In genomic region chr7:12992222-12992621, GRCm38 (mm10) we compare ENCODE assay signal across 12 mouse cellular contexts. TPM values are rescaled to one million over a fixed set of nuclear protein-coding genes. Genes with fewer than 3 reads are reported as not detected.
DNase-seq lines count a peak whose midpoint lies in the region; ATAC-seq and TF ChIP-seq lines count a peak whose summit lies in the region.
"Had no signal": no experiment of that assay in that cellular context is flagged by ENCODE, and none has a peak within 500 bp of the region (broad histone marks: within the 10 kb centered on the region; RNA-seq: fewer than 3 reads in every experiment).

No protein-coding gene starts in this region.

- no peaks in the 10 kb centered on the region for H3K4me1 ChIP-seq in hindbrain, postnatal 0 days (ENCODE audit: insufficient read depth, low read length)
- no peaks in the 10 kb centered on the region for H3K4me1 ChIP-seq in hindbrain, embryonic 12.5 days
- no peaks in the 10 kb centered on the region for H3K4me1 ChIP-seq in neural tube, embryonic 15.5 days
- H3K4me1 ChIP-seq in midbrain, embryonic 14.5 days (ENCODE audit: control insufficient read depth, insufficient read depth, low read length): no peaks in the 10 kb centered on the region
- H3K4me1 ChIP-seq: hindbrain, embryonic 15.5 days had no signal

- H3K27ac ChIP-seq in hindbrain, postnatal 0 days: no peak overlapping the region
- no peak overlapping the region for H3K27ac ChIP-seq in hindbrain, embryonic 12.5 days
- H3K27ac ChIP-seq in neural tube, embryonic 15.5 days (replicated peaks): no peak overlapping the region
- H3K27ac ChIP-seq in midbrain, embryonic 14.5 days (replicated peaks; ENCODE audit: low read depth, low read length): no peak overlapping the region
- H3K27ac ChIP-seq: hindbrain, embryonic 15.5 days had no signal

- no peak for DNase-seq in hindbrain, postnatal 0 days (ENCODE audit: low spot score)
- peak; percentile 44 to 66 for DNase-seq in CD8-positive naive resting alpha-beta T cell, adult 2 months (ENCODE audit: low read depth in 2 of 2, low spot score in 2 of 2)
- DNase-seq in c-Kit-positive CD71-positive TER-119-negative erythroid progenitor cells, embryonic 14.5 days (ENCODE audit: low read depth): peak; percentile 65
- peak; percentile 45 to 57 for DNase-seq in natural killer cell, adult 2 months (ENCODE audit: low spot score in 2 of 2)
- DNase-seq in gastrocnemius, adult 8-10 months (ENCODE audit: low spot score in 2 of 2): no peak
- DNase-seq in midbrain, embryonic 14.5 days: no peak
- DNase-seq: adrenal gland, postnatal 25 days had no signal

- WGBS in hindbrain, postnatal 0 days: 6% methylated on average over 3 of the region's 3 CpGs
- WGBS in hindbrain, embryonic 12.5 days: 6% methylated on average over 3 of the region's 3 CpGs
- WGBS in neural tube, embryonic 15.5 days: 9% methylated on average over 3 of the region's 3 CpGs
- 12% methylated on average over 3 of the region's 3 CpGs for WGBS in midbrain, embryonic 14.5 days

- no peaks in the 10 kb centered on the region for H3K36me3 ChIP-seq in hindbrain, postnatal 0 days (ENCODE audit: insufficient read depth, low read length)
- H3K36me3 ChIP-seq in hindbrain, embryonic 12.5 days: no peaks in the 10 kb centered on the region
- H3K36me3 ChIP-seq in neural tube, embryonic 15.5 days: no peaks in the 10 kb centered on the region
- H3K36me3 ChIP-seq in midbrain, embryonic 14.5 days (ENCODE audit: control insufficient read depth, insufficient read depth, low read length): no peaks in the 10 kb centered on the region
- H3K36me3 ChIP-seq: hindbrain, embryonic 15.5 days had no signal

- H3K27me3 ChIP-seq in hindbrain, postnatal 0 days (ENCODE audit: insufficient read depth, low read length): no peaks in the 10 kb centered on the region
- H3K27me3 ChIP-seq in hindbrain, embryonic 12.5 days: no peaks in the 10 kb centered on the region
- no peaks in the 10 kb centered on the region for H3K27me3 ChIP-seq in neural tube, embryonic 15.5 days (replicated peaks)
- no peaks in the 10 kb centered on the region for H3K27me3 ChIP-seq in midbrain, embryonic 14.5 days (ENCODE audit: control insufficient read depth, insufficient read depth, low read length)
- H3K27me3 ChIP-seq: hindbrain, embryonic 15.5 days had no signal

- no peak overlapping the region for H3K9ac ChIP-seq in hindbrain, postnatal 0 days (replicated peaks; ENCODE audit: low read length)
- H3K9ac ChIP-seq in hindbrain, embryonic 12.5 days: no peak overlapping the region
- no peak overlapping the region for H3K9ac ChIP-seq in neural tube, embryonic 15.5 days (replicated peaks)
- H3K9ac ChIP-seq in midbrain, embryonic 14.5 days (replicated peaks; ENCODE audit: low read length): no peak overlapping the region
- H3K9ac ChIP-seq: hindbrain, embryonic 15.5 days had no signal

- ATAC-seq in hindbrain, postnatal 0 days: no peak
- ATAC-seq in hindbrain, embryonic 12.5 days (ENCODE audit: low FRiP score): no peak
- no peak for ATAC-seq in neural tube, embryonic 15.5 days (ENCODE audit: low FRiP score)
- no peak for ATAC-seq in midbrain, embryonic 14.5 days (ENCODE audit: low FRiP score, low TSS enrichment)

- TF ChIP-seq CTCF in hindbrain, postnatal 0 days (IDR thresholded peaks at IDR 0.05; ENCODE audit: low read depth): peak; percentile 46

- H3K4me2 ChIP-seq in hindbrain, postnatal 0 days (ENCODE audit: low read depth, low read length): no peak overlapping the region
- no peak overlapping the region for H3K4me2 ChIP-seq in hindbrain, embryonic 12.5 days (replicated peaks)
- H3K4me2 ChIP-seq in neural tube, embryonic 15.5 days: no peak overlapping the region
- H3K4me2 ChIP-seq in midbrain, embryonic 14.5 days (ENCODE audit: low read length): no peak overlapping the region
- H3K4me2 ChIP-seq: hindbrain, embryonic 15.5 days had no signal

- H3K9me3 ChIP-seq in hindbrain, postnatal 0 days (ENCODE audit: low read length): no peaks in the 10 kb centered on the region
- no peaks in the 10 kb centered on the region for H3K9me3 ChIP-seq in hindbrain, embryonic 12.5 days (replicated peaks)
- H3K9me3 ChIP-seq in neural tube, embryonic 15.5 days (replicated peaks): no peaks in the 10 kb centered on the region
- no peaks in the 10 kb centered on the region for H3K9me3 ChIP-seq in midbrain, embryonic 14.5 days (ENCODE audit: control insufficient read depth, low read length)
- H3K9me3 ChIP-seq: hindbrain, embryonic 15.5 days had no signal

- no peak overlapping the region for H3K4me3 ChIP-seq in hindbrain, postnatal 0 days (ENCODE audit: low read length)
- no peak overlapping the region for H3K4me3 ChIP-seq in hindbrain, embryonic 12.5 days
- H3K4me3 ChIP-seq in neural tube, embryonic 15.5 days (replicated peaks): no peak overlapping the region
- H3K4me3 ChIP-seq in midbrain, embryonic 14.5 days (replicated peaks; ENCODE audit: low read depth, low read length): no peak overlapping the region
- H3K4me3 ChIP-seq: hindbrain, embryonic 15.5 days had no signal

RNA-seq across cellular contexts. Expression of gene Slc27a5, which starts 5.8 kb away (rescaled TPM):
- total RNA-seq in hindbrain, postnatal 0 days (2014; rRNA removed): 1.1 and 1.7 TPM in 2 replicates
- polyA plus RNA-seq in hindbrain, postnatal 0 days (2015; fragmentation: Nextera tagmentation; extraction: Ambion mirVana): 0.29 and 0.30 TPM in 2 replicates
- polyA plus RNA-seq in hindbrain, embryonic 12.5 days (2016; fragmentation: Nextera tagmentation; extraction: Ambion mirVana): 0.26 TPM in 2 replicates
- polyA plus RNA-seq in neural tube, embryonic 15.5 days (2015; fragmentation: Nextera tagmentation; extraction: Ambion mirVana): 0.49 and 0.68 TPM in 2 replicates
- under 1 TPM in 1 of 4 experiments, not detected in 3; 0.16 TPM for total RNA-seq in gastrocnemius, adult 8-10 months (2022)
- 0.24 and 0.31 TPM in 2 replicates for polyA plus RNA-seq in midbrain, embryonic 14.5 days (2014; fragmentation: Nextera tagmentation; extraction: Ambion mirVana)
- total RNA-seq: adrenal gland, postnatal 25 days; left cerebral cortex, postnatal 14 days had no signal
- polyA plus RNA-seq: stomach, embryonic 14.5 days had no signal

RNA-seq across cellular contexts. Expression of gene Trim28, which starts 6.7 kb away (rescaled TPM):
- 483 and 563 TPM in 2 replicates for total RNA-seq in hindbrain, postnatal 0 days (2014; rRNA removed)
- polyA plus RNA-seq in hindbrain, postnatal 0 days (2015; fragmentation: Nextera tagmentation; extraction: Ambion mirVana): 176 and 184 TPM in 2 replicates
- polyA plus RNA-seq in hindbrain, embryonic 12.5 days (2016; fragmentation: Nextera tagmentation; extraction: Ambion mirVana): 356 and 380 TPM in 2 replicates
- 202 and 224 TPM in 2 replicates for polyA plus RNA-seq in neural tube, embryonic 15.5 days (2015; fragmentation: Nextera tagmentation; extraction: Ambion mirVana)
- 10 to 100 TPM; 58.7 to 75.7 (median 62.7) TPM for total RNA-seq in gastrocnemius, adult 8-10 months (2022)
- polyA plus RNA-seq in midbrain, embryonic 14.5 days (2014; fragmentation: Nextera tagmentation; extraction: Ambion mirVana): 293 and 309 TPM in 2 replicates

RNA-seq across cellular contexts. Expression of gene Zfp446, which starts 14.6 kb away (rescaled TPM):
- 8.9 and 10.9 TPM in 2 replicates for total RNA-seq in hindbrain, postnatal 0 days (2014; rRNA removed)
- polyA plus RNA-seq in hindbrain, postnatal 0 days (2015; fragmentation: Nextera tagmentation; extraction: Ambion mirVana): 7.6 and 7.9 TPM in 2 replicates
- polyA plus RNA-seq in hindbrain, embryonic 12.5 days (2016; fragmentation: Nextera tagmentation; extraction: Ambion mirVana): 14.8 and 16.2 TPM in 2 replicates
- 9.1 and 10.3 TPM in 2 replicates for polyA plus RNA-seq in neural tube, embryonic 15.5 days (2015; fragmentation: Nextera tagmentation; extraction: Ambion mirVana)
- total RNA-seq in gastrocnemius, adult 8-10 months (2022): 1 to 10 TPM; 1.1 to 2.3 (median 2.2) TPM
- 8.7 and 8.9 TPM in 2 replicates for polyA plus RNA-seq in midbrain, embryonic 14.5 days (2014; fragmentation: Nextera tagmentation; extraction: Ambion mirVana)

RNA-seq across cellular contexts. Expression of gene Zbtb45, which starts 17.6 kb away (rescaled TPM):
- total RNA-seq in hindbrain, postnatal 0 days (2014; rRNA removed): 41.6 and 47.6 TPM in 2 replicates
- 23.9 and 24.6 TPM in 2 replicates for polyA plus RNA-seq in hindbrain, postnatal 0 days (2015; fragmentation: Nextera tagmentation; extraction: Ambion mirVana)
- 32.6 and 35.0 TPM in 2 replicates for polyA plus RNA-seq in hindbrain, embryonic 12.5 days (2016; fragmentation: Nextera tagmentation; extraction: Ambion mirVana)
- 37.6 and 38.7 TPM in 2 replicates for polyA plus RNA-seq in neural tube, embryonic 15.5 days (2015; fragmentation: Nextera tagmentation; extraction: Ambion mirVana)
- 1 to 10 TPM; 2.5 to 3.6 (median 2.8) TPM for total RNA-seq in gastrocnemius, adult 8-10 months (2022)
- 42.4 and 42.5 TPM in 2 replicates for polyA plus RNA-seq in midbrain, embryonic 14.5 days (2014; fragmentation: Nextera tagmentation; extraction: Ambion mirVana)

RNA-seq across cellular contexts. Expression of gene Zfp324, which starts 26.6 kb away (rescaled TPM):
- 25.5 and 30.1 TPM in 2 replicates for total RNA-seq in hindbrain, postnatal 0 days (2014; rRNA removed)
- polyA plus RNA-seq in hindbrain, postnatal 0 days (2015; fragmentation: Nextera tagmentation; extraction: Ambion mirVana): 6.8 and 7.1 TPM in 2 replicates
- polyA plus RNA-seq in hindbrain, embryonic 12.5 days (2016; fragmentation: Nextera tagmentation; extraction: Ambion mirVana): 14.5 and 15.2 TPM in 2 replicates
- 13.1 and 13.3 TPM in 2 replicates for polyA plus RNA-seq in neural tube, embryonic 15.5 days (2015; fragmentation: Nextera tagmentation; extraction: Ambion mirVana)
- total RNA-seq in gastrocnemius, adult 8-10 months (2022): 1 to 10 TPM; 1.3 to 2.7 (median 1.6) TPM
- 12.0 and 14.4 TPM in 2 replicates for polyA plus RNA-seq in midbrain, embryonic 14.5 days (2014; fragmentation: Nextera tagmentation; extraction: Ambion mirVana)

Comparison
In these comparisons a context has a peak if more than half of its experiments do, and no peak if none do; other contexts are left out.
1. DNase-seq: peak in CD8-positive naive resting alpha-beta T cell, adult 2 months (2 of 2), c-Kit-positive CD71-positive TER-119-negative erythroid progenitor cells, embryonic 14.5 days (single experiment) and natural killer cell, adult 2 months (2 of 2); none in hindbrain, postnatal 0 days (single experiment), gastrocnemius, adult 8-10 months (0 of 2) and midbrain, embryonic 14.5 days (single experiment).